Mouse (Mus musculus) brain, embryonic 14.5 days (tissue): Measurements from ENCODE around the gene Lpp.

Experiments
- CTCF ChIP-seq: fragments of 200-500 bp; IDR thresholded peaks from 2 replicates; pipeline ENCODE4 v1.5.1; 2012; ENCODE audit warnings: inconsistent platforms, mild to moderate bottlenecking, moderate library complexity, borderline replicate concordance; ENCODE audit not compliant: insufficient read depth, insufficient read length; ENCODE audit errors: extremely low read depth
- POLR2A ChIP-seq: fragments of 200-500 bp; IDR thresholded peaks from 2 replicates; pipeline ENCODE4 v1.6.1; 2012; ENCODE audit warnings: mild to moderate bottlenecking, inconsistent platforms, borderline replicate concordance; ENCODE audit not compliant: poor library complexity, insufficient read depth, insufficient read length, severe bottlenecking; ENCODE audit errors: extremely low read depth

DNA sequence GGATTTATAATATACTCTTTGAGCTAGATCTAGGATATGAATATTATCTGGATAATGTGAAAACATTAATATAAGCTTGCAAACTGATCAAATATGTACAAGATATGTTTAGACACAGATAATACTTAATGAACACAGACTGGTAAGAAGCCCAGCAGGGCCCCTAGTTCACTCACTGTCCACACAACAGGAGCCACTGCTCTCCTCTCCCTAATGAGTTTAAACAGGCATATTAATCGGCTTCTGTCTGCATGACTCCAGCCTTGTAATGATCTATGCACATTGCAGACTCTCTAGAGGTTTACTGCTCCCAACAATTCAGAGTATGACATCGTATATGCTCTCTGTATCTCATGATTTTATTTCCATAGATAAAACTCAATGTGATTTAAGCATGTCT is 243.6 kb downstream of the Lpp start:
- TF ChIP-seq POLR2A (no peak), CTCF (no peak)
